Mouse (Mus musculus) limb, embryonic 12.5 days (tissue): ENCODE data around the gene Olfr638. TPM values are rescaled to one million over a fixed set of nuclear protein-coding genes. Genes with fewer than 3 reads are reported as not detected.

Experiments used
- ATAC-seq: fragments of 200-750 bp; cut with Nextera tagmentation; 2 replicates; pipeline ENCODE4 v1.8.0; 2017; ENCODE audit warnings: low read depth, moderate TSS enrichment; ENCODE audit not compliant: insufficient number of reproducible peaks, insufficient read depth, low FRiP score, low TSS enrichment
- H3K27ac ChIP-seq: fragments of 300-500 bp; sonication (generic); 2 replicates; pipeline ENCODE4 v1.5.1; 2016; ENCODE audit warnings: mild to moderate bottlenecking, moderate library complexity
- H3K27me3 ChIP-seq: fragments of 300-500 bp; sonication (generic); 2 replicates; pipeline ENCODE4 v1.6.1; 2016; ENCODE audit warnings: mild to moderate bottlenecking, moderate library complexity
- H3K36me3 ChIP-seq: fragments of 300-500 bp; sonication (generic); 2 replicates; pipeline ENCODE4 v1.6.1; 2016; ENCODE audit warnings: mild to moderate bottlenecking, moderate library complexity
- H3K4me1 ChIP-seq: fragments of 300-500 bp; sonication (generic); replicated peaks from 2 replicates; pipeline ENCODE4 v1.6.1; 2016
- H3K4me2 ChIP-seq: fragments of 300-500 bp; sonication (generic); 2 replicates; pipeline ENCODE4 v1.6.1; 2016; ENCODE audit warnings: mild to moderate bottlenecking, moderate library complexity
- H3K4me3 ChIP-seq: fragments of 300-500 bp; sonication (generic); replicated peaks from 2 replicates; pipeline ENCODE4 v1.5.1; 2016; ENCODE audit warnings: mild to moderate bottlenecking
- H3K9ac ChIP-seq: fragments of 300-500 bp; sonication (generic); replicated peaks from 2 replicates; pipeline ENCODE4 v1.6.1; 2016; ENCODE audit warnings: mild to moderate bottlenecking, moderate library complexity
- H3K9me3 ChIP-seq: fragments of 300-500 bp; sonication (generic); 2 replicates; pipeline ENCODE4 v1.6.1; 2016; ENCODE audit warnings: mild to moderate bottlenecking, moderate library complexity
- WGBS: fragments of 180-500 bp; shearing (Covaris S2); methylation state at CpG from one replicate; pipeline ENCODE4 v1.1.7; 2016; 5-methylcytosine and 5-hydroxymethylcytosine counted together
- polyA plus RNA-seq: library from polyadenylated mRNA; unstranded; fragments of >200 nt; fragmentation: Nextera tagmentation; extraction: Ambion mirVana; gene quantifications from 2 replicates; pipeline ENCODE4 v1.2.1, GENCODE M21; 2016

Gene Olfr638
- polyA plus RNA-seq, 1 experiment from 2014 or later: not detected

DNA sequence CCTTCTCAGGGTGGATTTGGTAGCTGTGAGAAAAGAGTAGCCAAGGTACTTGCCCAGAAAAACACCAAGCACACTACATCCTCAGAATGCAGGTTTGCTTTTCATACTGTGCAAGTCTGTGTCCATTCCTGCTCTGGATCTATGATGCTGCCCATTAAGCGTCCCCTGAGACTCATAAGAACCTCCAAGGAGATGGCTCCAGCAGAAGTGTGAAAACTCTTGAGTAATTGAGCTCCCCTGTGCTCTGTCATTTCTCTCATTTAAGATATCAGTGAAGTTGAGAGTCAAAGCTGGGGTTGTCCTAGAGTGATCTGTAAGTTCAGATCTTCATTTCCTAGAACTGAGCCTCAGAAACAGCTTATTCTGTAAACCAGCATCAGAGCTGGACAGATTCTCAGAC lies 54.0 kb downstream of the Olfr638 start, which contains the start of gene Olfr642:
Gene Olfr642 (minus strand): TSS at position 101 of the 400 bp plus-strand sequence.
- 59% methylated on average over 1 of the region's 1 CpGs for WGBS

More for the DNA sequence above, 54.0 kb downstream of the Olfr638 start, which contains the start of gene Olfr642:
- no peaks in the 10 kb centered on the region for H3K36me3 ChIP-seq
- no peak within 1 kb of the TSS for H3K4me2 ChIP-seq
- no peaks in the 10 kb centered on the region for H3K9me3 ChIP-seq
- H3K4me3 ChIP-seq: no peak within 1 kb of the TSS
- no peak within 1 kb of the TSS for H3K9ac ChIP-seq
- no peaks in the 10 kb centered on the region for H3K4me1 ChIP-seq
- ATAC-seq: no peak
- no peaks in the 10 kb centered on the region for H3K27me3 ChIP-seq
- no peak within 1 kb of the TSS for H3K27ac ChIP-seq

Other genes starting within 250 kb of the Olfr638 start
- gene Olfr630, start 241.4 kb upstream of the Olfr638 start, polyA plus RNA-seq: not detected in 2 replicates
- gene Olfr69, start 227.2 kb upstream of the Olfr638 start, polyA plus RNA-seq: not detected in 2 replicates
- not detected in 2 replicates for gene Olfr68, start 219.0 kb upstream of the Olfr638 start, polyA plus RNA-seq
- not detected in 2 replicates for gene Olfr67, start 206.9 kb upstream of the Olfr638 start, polyA plus RNA-seq
- gene Hbb-bt, start 184.8 kb upstream of the Olfr638 start, polyA plus RNA-seq: 836 and 850 TPM in 2 replicates
- 651 and 737 TPM in 2 replicates for gene Hbb-bs, start 170.7 kb upstream of the Olfr638 start, polyA plus RNA-seq
- gene Hbb-bh2, start 158.2 kb upstream of the Olfr638 start, polyA plus RNA-seq: not detected in 2 replicates
- gene Hbb-bh1, start 155.6 kb upstream of the Olfr638 start, polyA plus RNA-seq: 615 and 622 TPM in 2 replicates
- gene Hbb-y, start 145.5 kb upstream of the Olfr638 start, polyA plus RNA-seq: 8,935 and 9,118 TPM in 2 replicates
- gene Olfr66, start 112.5 kb upstream of the Olfr638 start, polyA plus RNA-seq: not detected in 2 replicates
- gene Olfr64, start 104.3 kb upstream of the Olfr638 start, polyA plus RNA-seq: not detected in 2 replicates
- not detected in 2 replicates for gene Olfr65, start 95.3 kb upstream of the Olfr638 start, polyA plus RNA-seq
- not detected in 2 replicates for gene Olfr631, start 69.9 kb upstream of the Olfr638 start, polyA plus RNA-seq
- not detected in 2 replicates for gene Olfr632, start 64.4 kb upstream of the Olfr638 start, polyA plus RNA-seq
- gene Olfr633, start 54.3 kb upstream of the Olfr638 start, polyA plus RNA-seq: not detected in 2 replicates
- gene Olfr635, start 27.6 kb upstream of the Olfr638 start, polyA plus RNA-seq: not detected in 2 replicates
- gene Olfr639, start 18.6 kb downstream of the Olfr638 start, polyA plus RNA-seq: not detected in 2 replicates
- gene Olfr640, start 26.8 kb downstream of the Olfr638 start, polyA plus RNA-seq: not detected in 2 replicates
- gene Olfr641, start 36.7 kb downstream of the Olfr638 start, polyA plus RNA-seq: not detected in 2 replicates
- gene Olfr642, start 53.9 kb downstream of the Olfr638 start, polyA plus RNA-seq: not detected in 2 replicates
- not detected in 2 replicates for gene 4930516K23Rik, start 62.7 kb downstream of the Olfr638 start, polyA plus RNA-seq
- not detected in 2 replicates for gene Olfr644, start 73.1 kb downstream of the Olfr638 start, polyA plus RNA-seq
- gene Olfr645, start 86.7 kb downstream of the Olfr638 start, polyA plus RNA-seq: not detected in 2 replicates
- gene Olfr646, start 106.1 kb downstream of the Olfr638 start, polyA plus RNA-seq: not detected in 2 replicates
- gene Ubqln5, start 131.1 kb downstream of the Olfr638 start, polyA plus RNA-seq: not detected in 2 replicates
- gene Olfr643, start 138.7 kb downstream of the Olfr638 start, polyA plus RNA-seq: not detected in 2 replicates
- gene Ubqln3, start 144.5 kb downstream of the Olfr638 start, polyA plus RNA-seq: not detected in 2 replicates
- not detected in 2 replicates for gene Ubqlnl, start 151.8 kb downstream of the Olfr638 start, polyA plus RNA-seq
- not detected in 2 replicates for gene Olfm5, start 166.1 kb downstream of the Olfr638 start, polyA plus RNA-seq
- gene Olfr648, start 184.6 kb downstream of the Olfr638 start, polyA plus RNA-seq: 0.23 and 0.26 TPM in 2 replicates
- gene Olfr649, start 197.2 kb downstream of the Olfr638 start, polyA plus RNA-seq: not detected in 2 replicates
- 2.2 and 2.8 TPM in 2 replicates for gene Trim6, start 220.0 kb downstream of the Olfr638 start, polyA plus RNA-seq
- gene Trim34a, start 245.7 kb downstream of the Olfr638 start, polyA plus RNA-seq: 0.93 and 1.4 TPM in 2 replicates